Mouse (Mus musculus): ENCODE results near the gene Maco1. TPM values are rescaled to one million over a fixed set of nuclear protein-coding genes. Genes with fewer than 3 reads are reported as not detected.

Gene Maco1
- polyA plus RNA-seq, 1 experiment from 2014 or later: 37.1 TPM

DNA sequence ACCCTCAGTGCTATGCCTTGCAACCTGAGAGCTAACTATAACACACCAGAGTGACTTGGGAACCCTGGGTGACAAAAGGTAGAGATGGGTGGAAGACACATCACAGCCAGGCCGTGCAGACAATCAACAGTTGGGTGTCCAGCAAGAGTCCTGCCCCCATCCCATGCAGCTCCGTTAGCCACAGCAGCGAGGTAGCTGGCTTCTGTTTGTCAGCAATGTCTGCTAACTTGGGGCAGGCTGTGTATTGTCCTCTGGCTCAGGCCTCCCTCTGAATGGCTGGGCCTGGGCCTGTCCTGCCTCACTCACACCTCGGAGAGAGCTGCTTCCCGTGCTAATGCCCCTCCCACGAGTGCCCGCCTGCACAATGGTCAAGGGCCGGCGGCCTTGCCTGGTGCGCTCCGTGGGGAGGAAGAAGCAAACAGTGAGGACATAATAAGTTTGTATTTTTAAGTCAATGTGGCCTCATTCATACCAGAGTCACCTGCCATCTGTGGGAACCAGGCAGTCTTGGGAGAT lies 100.2 kb downstream of the Maco1 start:
- WGBS: 69% methylated on average over 11 of the region's 11 CpGs
- Histone ChIP-seq H3K4me1 (ENCODE audit: control insufficient read depth, insufficient read depth, low read length) (peaks cover 17% of the 10 kb centered on the region), H3K36me3 (ENCODE audit: control insufficient read depth, insufficient read depth, low read length) (peaks cover 23% of the 10 kb centered on the region), H3K9me3 (ENCODE audit: control insufficient read depth, low read length) (no peaks in the 10 kb centered on the region), H3K27me3 (replicated peaks; ENCODE audit: control insufficient read depth, insufficient read depth, low read length) (no peaks in the 10 kb centered on the region), H3K4me2 (ENCODE audit: low read depth, low read length) (no peak overlapping the region), H3K27ac (replicated peaks; ENCODE audit: low read depth, low read length) (no peak overlapping the region), H3K9ac (ENCODE audit: low read depth, low read length) (no peak overlapping the region), H3K4me3 (ENCODE audit: low read depth, low read length) (no peak overlapping the region)
- ATAC-seq (ENCODE audit: low read depth) (no peak), DNase-seq (ENCODE audit: low spot score) (no peak)

Other genes starting within 250 kb of the Maco1 start
- gene Man1c1, start 149.1 kb downstream of the Maco1 start, polyA plus RNA-seq (2014; fragmentation: Nextera tagmentation; extraction: Ambion mirVana): 5.1 and 6.5 TPM in 2 replicates
- 22.5 and 22.9 TPM in 2 replicates for gene Ldlrap1, start 85.3 kb downstream of the Maco1 start, polyA plus RNA-seq (2014; fragmentation: Nextera tagmentation; extraction: Ambion mirVana)
- gene Rhd, start 11.2 kb upstream of the Maco1 start, polyA plus RNA-seq (2014; fragmentation: Nextera tagmentation; extraction: Ambion mirVana): 3.0 and 4.3 TPM in 2 replicates
- 140 and 144 TPM in 2 replicates for gene Tmem50a, start 61.7 kb upstream of the Maco1 start, polyA plus RNA-seq (2014; fragmentation: Nextera tagmentation; extraction: Ambion mirVana)
- gene Rsrp1, start 70.2 kb upstream of the Maco1 start, polyA plus RNA-seq (2014; fragmentation: Nextera tagmentation; extraction: Ambion mirVana): 349 and 369 TPM in 2 replicates
- gene Syf2, start 77.6 kb upstream of the Maco1 start, polyA plus RNA-seq (2014; fragmentation: Nextera tagmentation; extraction: Ambion mirVana): 59.7 and 60.0 TPM in 2 replicates

Measured in embryonic facial prominence, embryonic 14.5 days (tissue).